Mouse (Mus musculus): ENCODE data around the gene Serpinb8. TPM values are rescaled to one million over a fixed set of nuclear protein-coding genes. Genes with fewer than 3 reads are reported as not detected.

Gene Serpinb8
- polyA plus RNA-seq, 1 experiment = 14.8 TPM

DNA sequence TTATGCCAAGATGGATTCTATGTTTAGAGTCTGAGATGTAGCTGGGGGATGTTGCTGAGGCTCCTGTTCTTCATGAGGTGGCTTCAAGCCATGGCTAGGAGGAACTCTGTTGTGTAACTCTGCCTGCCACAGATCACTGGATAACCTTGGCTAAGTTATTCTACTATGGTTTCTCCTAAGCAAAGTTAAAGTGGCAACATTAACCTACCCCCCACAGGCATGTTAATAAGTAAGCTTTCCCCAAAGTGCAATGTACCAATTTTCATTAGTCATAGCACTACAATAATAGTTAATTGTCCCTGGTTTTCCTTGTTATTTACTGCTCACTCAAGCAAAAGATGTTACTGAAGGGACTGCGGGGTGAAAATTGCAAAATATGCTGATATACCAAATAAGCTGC lies 48.2 kb downstream of the Serpinb8 start:
- H3K27ac ChIP-seq (ENCODE audit: insufficient read depth, low read length) = no peak overlapping the region
- H3K4me3 ChIP-seq (ENCODE audit: insufficient read depth, low read length) = no peak overlapping the region
- TF ChIP-seq CTCF (IDR thresholded peaks at IDR 0.05; ENCODE audit: borderline replicate concordance, insufficient read depth, low read length) = no peak
- no peak for TF ChIP-seq POLR2A (IDR thresholded peaks at IDR 0.05; ENCODE audit: low read depth, low read length)
- no peaks in the 10 kb centered on the region for H3K4me1 ChIP-seq (ENCODE audit: control insufficient read depth, insufficient read depth, low read length)

DNA sequence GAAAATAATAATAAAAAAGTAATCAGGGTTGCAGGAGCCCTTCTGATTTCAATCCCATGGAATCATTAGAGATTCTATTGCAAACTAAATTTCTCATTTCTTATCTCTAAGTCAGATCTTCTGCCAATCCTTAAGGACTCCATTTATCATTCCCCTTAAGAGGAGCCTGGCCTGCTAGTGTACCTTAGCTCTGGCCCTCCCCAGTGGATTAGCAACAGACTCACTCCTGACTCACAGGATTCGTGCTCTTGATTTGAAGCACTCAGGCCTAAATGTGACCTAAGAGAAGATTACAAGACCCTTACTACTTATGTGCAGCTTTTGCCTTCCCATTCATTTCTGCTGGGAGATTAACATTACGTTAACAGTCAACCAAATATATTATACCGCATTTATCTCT lies 48.7 kb downstream of the Serpinb8 start:
- H3K4me1 ChIP-seq (ENCODE audit: control insufficient read depth, insufficient read depth, low read length) = no peaks in the 10 kb centered on the region
- no peak overlapping the region for H3K27ac ChIP-seq (ENCODE audit: insufficient read depth, low read length)
- no peak overlapping the region for H3K4me3 ChIP-seq (ENCODE audit: insufficient read depth, low read length)
- TF ChIP-seq CTCF (IDR thresholded peaks at IDR 0.05; ENCODE audit: borderline replicate concordance, insufficient read depth, low read length) = no peak
- no peak for TF ChIP-seq POLR2A (IDR thresholded peaks at IDR 0.05; ENCODE audit: low read depth, low read length)

- TF ChIP-seq POLR2A (IDR thresholded peaks at IDR 0.05; ENCODE audit: low read depth, low read length) (no peak), CTCF (IDR thresholded peaks at IDR 0.05; ENCODE audit: borderline replicate concordance, insufficient read depth, low read length) (no peak)
- Histone ChIP-seq H3K4me1 (ENCODE audit: control insufficient read depth, insufficient read depth, low read length) (no peaks in the 10 kb centered on the region), H3K4me3 (ENCODE audit: insufficient read depth, low read length) (no peak overlapping the region), H3K27ac (ENCODE audit: insufficient read depth, low read length) (no peak overlapping the region)
These were observed 52.8 kb downstream of the Serpinb8 start for GRCm38 (mm10) chr1:107642457-107643118.

DNA sequence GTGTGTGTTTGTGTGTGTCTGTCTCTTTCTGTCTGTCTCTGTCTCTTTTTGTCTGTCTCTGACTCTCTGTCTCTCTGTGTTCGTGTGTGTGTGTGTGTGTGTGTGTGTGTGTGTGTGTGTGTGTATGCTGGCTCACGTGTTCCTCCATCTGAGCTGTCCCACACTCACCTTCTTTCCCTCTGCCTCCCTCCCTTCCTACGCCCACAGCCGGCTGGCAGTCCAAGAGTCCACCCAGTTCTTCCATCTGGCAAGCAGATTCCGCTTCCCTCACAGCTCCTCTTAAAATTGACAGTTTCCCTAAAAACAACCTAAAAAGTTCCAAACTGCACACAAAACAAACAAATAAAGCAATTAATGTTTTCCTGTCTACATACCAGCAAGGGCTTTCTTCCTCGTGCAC lies 55.3 kb downstream of the Serpinb8 start:
- TF ChIP-seq CTCF (IDR thresholded peaks at IDR 0.05; ENCODE audit: borderline replicate concordance, insufficient read depth, low read length) (no peak), POLR2A (IDR thresholded peaks at IDR 0.05; ENCODE audit: low read depth, low read length) (no peak)
- Histone ChIP-seq H3K4me3 (ENCODE audit: insufficient read depth, low read length) (no peak overlapping the region), H3K4me1 (ENCODE audit: control insufficient read depth, insufficient read depth, low read length) (no peaks in the 10 kb centered on the region)

GRCm38 (mm10) chr1:107657689-107658088 lies 67.9 kb downstream of the Serpinb8 start:
- no peak for TF ChIP-seq CTCF (IDR thresholded peaks at IDR 0.05; ENCODE audit: borderline replicate concordance, insufficient read depth, low read length)
- no peak for TF ChIP-seq POLR2A (IDR thresholded peaks at IDR 0.05; ENCODE audit: low read depth, low read length)
- Histone ChIP-seq H3K4me3 (ENCODE audit: insufficient read depth, low read length) (no peak overlapping the region), H3K27ac (ENCODE audit: insufficient read depth, low read length) (no peak overlapping the region), H3K4me1 (ENCODE audit: control insufficient read depth, insufficient read depth, low read length) (no peaks in the 10 kb centered on the region)

More for the DNA sequence above, 55.3 kb downstream of the Serpinb8 start:
- no peak overlapping the region for H3K27ac ChIP-seq (ENCODE audit: insufficient read depth, low read length)

Other genes with a start within 250 kb of the Serpinb8 start
- not detected in 2 replicates for gene Serpinb11, start 228.8 kb upstream of the Serpinb8 start, polyA plus RNA-seq (2011; ENCODE audit: insufficient read length, low read depth, missing spikeins)
- gene Serpinb7, start 190.4 kb upstream of the Serpinb8 start, polyA plus RNA-seq (2011; ENCODE audit: insufficient read length, low read depth, missing spikeins) = not detected in 2 replicates
- 0.26 and 1.2 TPM in 2 replicates for gene Serpinb2, start 78.6 kb upstream of the Serpinb8 start, polyA plus RNA-seq (2011; ENCODE audit: insufficient read length, low read depth, missing spikeins)

All from embryonic fibroblast, embryonic 13.5 days (primary cell).